8 mouse cellular contexts compared by ENCODE assay signal in the genomic region with DNA sequence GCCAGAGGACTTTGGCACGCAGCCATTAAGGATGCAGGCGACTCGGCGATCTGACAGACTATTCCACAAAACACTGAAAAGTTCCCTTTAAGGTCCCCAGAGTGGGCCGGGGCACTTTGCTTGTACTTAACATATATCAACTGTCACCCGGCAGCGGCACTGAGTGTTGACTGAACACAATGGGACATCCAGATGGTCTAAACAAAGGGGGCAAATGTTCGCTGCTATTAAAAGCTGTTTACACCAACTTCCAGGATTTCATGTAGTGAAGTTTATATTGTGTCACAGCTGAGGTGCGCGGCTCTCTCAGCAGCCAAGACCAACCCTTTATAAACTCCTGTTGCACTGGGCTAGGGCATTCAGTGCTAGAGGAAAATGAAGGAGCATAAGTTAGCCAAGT.
DNase-seq lines count a peak whose midpoint lies in the region; ATAC-seq and TF ChIP-seq lines count a peak whose summit lies in the region.

No protein-coding gene starts in this region.

- peak overlapping the region in 1 of 2 experiments; percentile 28; a peak in 1 of 4 replicates for H3K4me3 ChIP-seq in heart, embryonic 14.5 days (ENCODE audit: control insufficient read depth in 1 of 2, insufficient read depth in 1 of 2, low read depth in 1 of 2, low read length in 2 of 2)
- H3K4me3 ChIP-seq in midbrain, postnatal 0 days (ENCODE audit: low read depth, low read length): peak overlapping the region; percentile 37

- 27% methylated on average over 10 of the region's 10 CpGs for WGBS in heart, embryonic 14.5 days
- 11% methylated on average over 10 of the region's 10 CpGs for WGBS in midbrain, postnatal 0 days

- H3K27ac ChIP-seq in heart, embryonic 14.5 days (replicated peaks in 1 of 2; ENCODE audit: control insufficient read depth in 1 of 2, insufficient read depth in 1 of 2, low read depth in 2 of 2, low read length in 2 of 2): no peak overlapping the region
- no peak overlapping the region for H3K27ac ChIP-seq in midbrain, postnatal 0 days (ENCODE audit: low read depth, low read length)

- no peaks in the 10 kb centered on the region for H3K9me3 ChIP-seq in heart, embryonic 14.5 days (ENCODE audit: control insufficient read depth, low read length)
- H3K9me3 ChIP-seq in midbrain, postnatal 0 days (ENCODE audit: low read length): no peaks in the 10 kb centered on the region

- H3K4me1 ChIP-seq in heart, embryonic 14.5 days (ENCODE audit: control insufficient read depth in 2 of 2, insufficient read depth in 2 of 2, low read length in 2 of 2): peaks cover 9 to 13% of the 10 kb centered on the region in 2 experiments
- H3K4me1 ChIP-seq in midbrain, postnatal 0 days (ENCODE audit: insufficient read depth, low read length): no peaks in the 10 kb centered on the region

- H3K4me2 ChIP-seq in heart, embryonic 14.5 days (ENCODE audit: low read length): peak overlapping the region; percentile 63
- H3K4me2 ChIP-seq in midbrain, postnatal 0 days (ENCODE audit: low read depth, low read length, poor library complexity, severe bottlenecking): peak overlapping the region; percentile 62

- peak; percentile 11 to 35 for DNase-seq in adrenal gland, postnatal 36 days
- DNase-seq in adrenal gland, adult 8-10 months: no peak
- peak; percentile 52 to 69 for DNase-seq in kidney, postnatal 4 days
- DNase-seq in midbrain, postnatal 0 days (ENCODE audit: low spot score): no peak
- no peak for DNase-seq in frontal cortex, postnatal 25 days (ENCODE audit: low spot score in 2 of 2)
- no peak for DNase-seq in cerebellum, adult 11 months

- H3K27me3 ChIP-seq in heart, embryonic 14.5 days (ENCODE audit: control insufficient read depth, insufficient read depth, low read length): no peaks in the 10 kb centered on the region
- no peaks in the 10 kb centered on the region for H3K27me3 ChIP-seq in midbrain, postnatal 0 days (ENCODE audit: insufficient read depth, low read length)

- H3K9ac ChIP-seq in heart, embryonic 14.5 days (ENCODE audit: low read length): 0 out of 2 replicates have a peak overlapping the region, but pooled peaks have one; percentile 44
- H3K9ac ChIP-seq in midbrain, postnatal 0 days (replicated peaks; ENCODE audit: low read length, poor library complexity, severe bottlenecking): 0 out of 2 replicates have a peak overlapping the region, but pooled peaks have one; percentile 19

- TF ChIP-seq CTCF in midbrain, postnatal 0 days (IDR thresholded peaks at IDR 0.05): no peak

- ATAC-seq in heart, embryonic 14.5 days (ENCODE audit: insufficient number of reproducible peaks, insufficient read depth, low FRiP score, low read depth): no peak
- ATAC-seq in midbrain, postnatal 0 days (ENCODE audit: low FRiP score): no peak
- ATAC-seq in granulocyte monocyte progenitor cell, adult 5-6 weeks (replicated peaks; ENCODE audit: poor library complexity, severe bottlenecking): no peak

- H3K36me3 ChIP-seq in heart, embryonic 14.5 days (ENCODE audit: control insufficient read depth, insufficient read depth, low read length): no peaks in the 10 kb centered on the region
- H3K36me3 ChIP-seq in midbrain, postnatal 0 days (ENCODE audit: insufficient read depth, low read length): no peaks in the 10 kb centered on the region

Comparison
In these comparisons a context has a peak if more than half of its experiments do, and no peak if none do; other contexts are left out.
1. DNase-seq: peak in adrenal gland, postnatal 36 days (2 of 2) and kidney, postnatal 4 days (2 of 2); none in adrenal gland, adult 8-10 months (single experiment), midbrain, postnatal 0 days (single experiment), frontal cortex, postnatal 25 days (0 of 2) and cerebellum, adult 11 months (single experiment).